Mouse (Mus musculus) heart, embryonic 13.5 days (tissue): Measurements from ENCODE around the gene Gm10271. TPM values are rescaled to one million over a fixed set of nuclear protein-coding genes. Genes with fewer than 3 reads are reported as not detected.

Experiments used
- ATAC-seq: fragments of 200-750 bp; cut with Nextera tagmentation; 2 replicates; pipeline ENCODE4 v1.8.0; 2017; ENCODE audit warnings: moderate TSS enrichment; ENCODE audit not compliant: insufficient number of reproducible peaks, low FRiP score, low TSS enrichment; ENCODE audit errors: extremely low read depth
- H3K27ac ChIP-seq: fragments of 300-500 bp; sonication (generic); replicated peaks from 2 replicates; pipeline ENCODE4 v1.5.1; 2015; ENCODE audit warnings: moderate library complexity, mild to moderate bottlenecking, inconsistent platforms
- H3K27me3 ChIP-seq: fragments of 300-500 bp; sonication (generic); replicated peaks from 2 replicates; pipeline ENCODE4 v1.6.1; 2015; ENCODE audit warnings: mild to moderate bottlenecking, inconsistent platforms
- H3K36me3 ChIP-seq: fragments of 300-500 bp; sonication (generic); 2 replicates; pipeline ENCODE4 v1.6.1; 2015; ENCODE audit warnings: mild to moderate bottlenecking, inconsistent platforms
- H3K4me1 ChIP-seq: fragments of 300-500 bp; sonication (generic); 2 replicates; pipeline ENCODE4 v1.6.1; 2015; ENCODE audit warnings: inconsistent platforms
- H3K4me2 ChIP-seq: fragments of 300-500 bp; sonication (generic); 2 replicates; pipeline ENCODE4 v1.6.1; 2015; ENCODE audit warnings: inconsistent platforms, mild to moderate bottlenecking, moderate library complexity
- H3K4me3 ChIP-seq: fragments of 300-500 bp; sonication (generic); 2 replicates; pipeline ENCODE4 v1.5.1; 2015; ENCODE audit warnings: moderate library complexity, mild to moderate bottlenecking, inconsistent platforms
- H3K9ac ChIP-seq: fragments of 300-500 bp; sonication (generic); 2 replicates; pipeline ENCODE4 v1.6.1; 2015; ENCODE audit warnings: inconsistent platforms, mild to moderate bottlenecking, moderate library complexity
- H3K9me3 ChIP-seq: fragments of 300-500 bp; sonication (generic); 2 replicates; pipeline ENCODE4 v1.6.1; 2016; ENCODE audit warnings: inconsistent platforms
- WGBS: fragments of 180-500 bp; shearing (Covaris S2); methylation state at CpG from one replicate; pipeline ENCODE4 v1.1.7; 2015; ENCODE audit warnings: mixed read lengths; 5-methylcytosine and 5-hydroxymethylcytosine counted together
- polyA plus RNA-seq: library from polyadenylated mRNA; unstranded; fragments of >200 nt; fragmentation: Nextera tagmentation; extraction: Ambion mirVana; gene quantifications from 2 replicates; pipeline ENCODE4 v1.2.1, GENCODE M21; 2015

The Gm10271 gene
- polyA plus RNA-seq, 1 experiment from 2014 or later: not detected

- no peaks in the 10 kb centered on the region for H3K36me3 ChIP-seq
- H3K4me1 ChIP-seq: peaks cover 42% of the 10 kb centered on the region
- WGBS: 69% methylated on average over 17 of the region's 17 CpGs
- H3K9me3 ChIP-seq: no peaks in the 10 kb centered on the region
- H3K27ac ChIP-seq: no peak overlapping the region
- no peak for ATAC-seq
- H3K4me3 ChIP-seq: no peak overlapping the region
- H3K9ac ChIP-seq: no peak overlapping the region
- no peak overlapping the region for H3K4me2 ChIP-seq
- H3K27me3 ChIP-seq: no peaks in the 10 kb centered on the region
These were observed 26.5 kb upstream of the Gm10271 start for GRCm38 (mm10) chr10:116998716-116999455.

GRCm38 (mm10) chr10:116996236-116996600 is 23.8 kb upstream of the Gm10271 start:
- H3K4me1 ChIP-seq: peaks cover 39% of the 10 kb centered on the region
- H3K4me3 ChIP-seq: no peak overlapping the region
- H3K9ac ChIP-seq: peak overlapping the region; percentile 61
- WGBS: 36% methylated on average over 6 of the region's 6 CpGs
- peak overlapping the region; percentile 61 for H3K27ac ChIP-seq
- no peaks in the 10 kb centered on the region for H3K27me3 ChIP-seq
- no peak overlapping the region for H3K4me2 ChIP-seq
- ATAC-seq: peak; percentile 59; the same call in 1 of the 2 replicates
- no peaks in the 10 kb centered on the region for H3K9me3 ChIP-seq
- H3K36me3 ChIP-seq: no peaks in the 10 kb centered on the region

GRCm38 (mm10) chr10:116995584-116996235 is 23.3 kb upstream of the Gm10271 start:
- Histone ChIP-seq H3K4me3 (no peak overlapping the region), H3K27me3 (no peaks in the 10 kb centered on the region), H3K9me3 (no peaks in the 10 kb centered on the region), H3K4me2 (no peak overlapping the region), H3K27ac (peak overlapping the region; percentile 61), H3K36me3 (no peaks in the 10 kb centered on the region), H3K9ac (peak overlapping the region; percentile 61), H3K4me1 (peaks cover 34% of the 10 kb centered on the region)
- ATAC-seq: no peak
- WGBS: 61% methylated on average over 6 of the region's 6 CpGs

GRCm38 (mm10) chr10:116995162-116995561 is 22.8 kb upstream of the Gm10271 start:
- Histone ChIP-seq H3K27me3 (no peaks in the 10 kb centered on the region), H3K27ac (no peak overlapping the region), H3K9ac (no peak overlapping the region), H3K9me3 (no peaks in the 10 kb centered on the region), H3K36me3 (no peaks in the 10 kb centered on the region), H3K4me2 (no peak overlapping the region), H3K4me1 (peaks cover 29% of the 10 kb centered on the region), H3K4me3 (no peak overlapping the region)
- WGBS: 74% methylated on average over 5 of the region's 5 CpGs
- ATAC-seq: no peak

DNA sequence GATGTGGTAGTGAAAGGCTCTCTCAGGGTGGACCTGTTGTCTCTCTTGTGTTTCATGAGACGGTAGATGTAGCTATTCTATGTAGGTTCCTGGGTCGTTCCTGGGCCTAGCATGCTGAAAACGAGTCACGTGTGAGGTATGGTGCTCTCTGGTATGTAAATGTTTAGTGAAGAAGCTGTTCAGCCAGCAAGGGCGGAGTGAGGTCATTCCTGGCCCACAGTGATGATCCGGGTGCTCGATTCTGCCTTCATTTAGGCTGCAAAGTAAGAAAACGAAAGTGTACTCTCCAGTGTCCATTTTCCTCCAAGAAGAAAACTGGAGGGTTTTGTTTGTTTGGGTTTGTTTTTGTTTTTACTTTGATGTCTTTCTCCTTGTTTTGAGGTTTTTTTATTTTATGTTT is 21.6 kb upstream of the Gm10271 start:
- no peaks in the 10 kb centered on the region for H3K27me3 ChIP-seq
- H3K27ac ChIP-seq: no peak overlapping the region
- no peaks in the 10 kb centered on the region for H3K36me3 ChIP-seq
- no peaks in the 10 kb centered on the region for H3K9me3 ChIP-seq
- 81% methylated on average over 8 of the region's 8 CpGs for WGBS
- peaks cover 27% of the 10 kb centered on the region for H3K4me1 ChIP-seq
- H3K4me2 ChIP-seq: no peak overlapping the region
- H3K9ac ChIP-seq: no peak overlapping the region
- ATAC-seq: no peak
- no peak overlapping the region for H3K4me3 ChIP-seq

- no peaks in the 10 kb centered on the region for H3K36me3 ChIP-seq
- H3K4me3 ChIP-seq: peak within 1 kb of the TSS; percentile 15; the same call in 1 of the 2 replicates
- H3K27ac ChIP-seq: no peak within 1 kb of the TSS
- H3K4me1 ChIP-seq: peaks cover 10% of the 10 kb centered on the region; the same call in 1 of the 2 replicates
- peak within 1 kb of the TSS; percentile 46 for H3K4me2 ChIP-seq
- peak within 1 kb of the TSS; percentile 61 for H3K9ac ChIP-seq
- H3K9me3 ChIP-seq: no peaks in the 10 kb centered on the region
- H3K27me3 ChIP-seq: no peaks in the 10 kb centered on the region
- 44% methylated on average over 21 of the region's 21 CpGs for WGBS
- ATAC-seq: no peak
These were observed 14.1 kb upstream of the Gm10271 start, which contains the start of gene Best3 for GRCm38 (mm10) chr10:116986264-116987082. Gene Best3, plus strand, starts transcription at chr10:116986314.

DNA sequence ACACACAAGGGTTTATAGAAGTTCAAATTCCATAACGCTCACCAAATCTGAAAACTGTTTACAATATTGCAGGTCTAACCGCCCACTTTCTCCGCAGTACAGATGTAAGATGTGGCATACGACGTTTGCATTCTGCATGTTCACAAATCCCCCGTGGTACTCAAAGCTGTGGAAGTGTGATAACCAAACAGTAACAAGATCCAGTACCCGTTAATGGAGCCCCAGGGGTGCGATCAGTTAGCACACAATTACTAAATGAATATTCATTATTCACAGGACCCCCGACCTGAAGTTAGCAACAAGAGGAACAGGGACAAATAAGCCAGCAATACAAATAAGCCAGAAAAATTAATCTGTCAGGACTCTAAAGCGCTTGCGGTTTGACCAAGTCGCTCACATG is 12.4 kb upstream of the Gm10271 start:
- Histone ChIP-seq H3K9ac (no peak overlapping the region), H3K9me3 (no peaks in the 10 kb centered on the region), H3K36me3 (no peaks in the 10 kb centered on the region), H3K4me2 (no peak overlapping the region), H3K27me3 (no peaks in the 10 kb centered on the region), H3K4me1 (peaks cover 10% of the 10 kb centered on the region; the same call in 1 of the 2 replicates), H3K27ac (no peak overlapping the region), H3K4me3 (no peak overlapping the region)
- no peak for ATAC-seq
- 69% methylated on average over 12 of the region's 12 CpGs for WGBS

DNA sequence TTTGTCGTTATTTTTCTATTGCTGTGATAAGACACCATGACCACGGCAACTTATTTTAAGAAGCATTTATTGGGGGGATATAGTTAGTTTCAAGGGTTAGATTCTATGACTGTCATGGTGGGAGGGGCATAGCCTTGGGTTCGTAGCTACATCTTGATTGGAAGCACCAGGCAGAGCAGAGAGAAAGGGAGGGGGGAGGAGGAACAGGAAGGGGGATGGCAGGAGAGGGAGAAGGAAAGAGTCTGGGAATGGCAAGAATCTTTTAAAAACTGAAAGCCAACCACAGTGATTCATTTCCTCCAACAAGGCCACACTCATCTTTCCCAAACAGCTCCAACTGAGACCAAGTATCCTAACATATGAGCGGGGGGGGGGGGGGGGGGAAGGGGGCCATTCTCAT is 10.1 kb upstream of the Gm10271 start:
- no peak overlapping the region for H3K4me3 ChIP-seq
- H3K4me1 ChIP-seq: peaks cover 10% of the 10 kb centered on the region; the same call in 1 of the 2 replicates
- H3K27ac ChIP-seq: no peak overlapping the region
- WGBS: 56% methylated on average over 4 of the region's 4 CpGs
- no peak overlapping the region for H3K4me2 ChIP-seq
- no peak overlapping the region for H3K9ac ChIP-seq
- no peaks in the 10 kb centered on the region for H3K36me3 ChIP-seq
- ATAC-seq: no peak
- H3K27me3 ChIP-seq: no peaks in the 10 kb centered on the region
- no peaks in the 10 kb centered on the region for H3K9me3 ChIP-seq

GRCm38 (mm10) chr10:116980888-116981287 is 8.5 kb upstream of the Gm10271 start:
- no peak for ATAC-seq

GRCm38 (mm10) chr10:116980273-116980672 is 7.9 kb upstream of the Gm10271 start:
- Histone ChIP-seq H3K4me1 (no peaks in the 10 kb centered on the region), H3K27me3 (no peaks in the 10 kb centered on the region), H3K9me3 (no peaks in the 10 kb centered on the region), H3K36me3 (no peaks in the 10 kb centered on the region), H3K4me2 (no peak overlapping the region), H3K4me3 (no peak overlapping the region), H3K9ac (no peak overlapping the region), H3K27ac (no peak overlapping the region)
- ATAC-seq: no peak
- 62% methylated on average over 4 of the region's 4 CpGs for WGBS

More at GRCm38 (mm10) chr10:116980888-116981287, 8.5 kb upstream of the Gm10271 start:
- no peaks in the 10 kb centered on the region for H3K36me3 ChIP-seq
- H3K27me3 ChIP-seq: no peaks in the 10 kb centered on the region
- WGBS: 75% methylated on average over 3 of the region's 3 CpGs
- no peaks in the 10 kb centered on the region for H3K9me3 ChIP-seq
- no peak overlapping the region for H3K27ac ChIP-seq
- no peak overlapping the region for H3K9ac ChIP-seq
- no peak overlapping the region for H3K4me2 ChIP-seq
- no peak overlapping the region for H3K4me3 ChIP-seq
- H3K4me1 ChIP-seq: no peaks in the 10 kb centered on the region

DNA sequence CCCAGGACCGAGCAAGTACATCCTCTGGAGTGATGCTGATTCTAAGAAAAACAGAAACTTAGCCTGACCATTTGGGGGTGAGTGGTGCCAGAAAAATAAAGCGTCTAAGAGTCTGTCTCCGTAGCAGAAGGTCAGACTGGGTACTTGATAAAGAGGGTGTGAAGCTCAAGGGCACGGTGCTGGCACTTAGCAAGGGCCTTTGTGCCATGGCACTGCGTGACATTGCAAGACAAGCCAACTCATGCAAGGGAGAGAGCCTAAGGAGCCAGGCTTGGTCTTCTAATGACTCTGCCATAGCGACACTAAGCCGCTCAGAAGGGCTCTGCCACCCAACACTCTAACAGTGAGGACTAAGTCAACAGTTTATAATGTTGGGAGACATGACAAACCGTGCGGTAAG is 6.4 kb upstream of the Gm10271 start:
- Histone ChIP-seq H3K9ac (no peak overlapping the region), H3K4me3 (no peak overlapping the region), H3K4me2 (no peak overlapping the region), H3K9me3 (no peaks in the 10 kb centered on the region), H3K4me1 (no peaks in the 10 kb centered on the region), H3K27me3 (no peaks in the 10 kb centered on the region), H3K36me3 (no peaks in the 10 kb centered on the region), H3K27ac (no peak overlapping the region)
- ATAC-seq: no peak
- WGBS: 78% methylated on average over 9 of the region's 9 CpGs
